Mouse (Mus musculus) kidney, adult 2 months (tissue): ENCODE results near the gene Mbd6. TPM values are rescaled to one million over a fixed set of nuclear protein-coding genes. Genes with fewer than 3 reads are reported as not detected.
A peak's percentile ranks its signal among the peaks of the same experiment; 100 is the strongest.

ENCODE experiments used
- DNase-seq: peaks from one replicate; pipeline ENCODE4 v3.0.0; 2021
- H3K27ac ChIP-seq: fragments of 200-500 bp; 2 replicates; pipeline ENCODE4 v1.5.1; 2012; ENCODE audit warnings: low read depth, low read length, control low read depth, inconsistent platforms; ENCODE audit not compliant: insufficient read depth
- H3K27me3 ChIP-seq: fragments of 200-500 bp; replicated peaks from 2 replicates; pipeline ENCODE4 v1.6.1; 2012; ENCODE audit warnings: mild to moderate bottlenecking, moderate library complexity, low read length, inconsistent platforms; ENCODE audit not compliant: control insufficient read depth, insufficient read depth
- H3K36me3 ChIP-seq: fragments of 200-500 bp; 2 replicates; pipeline ENCODE4 v1.6.1; 2012; ENCODE audit warnings: mild to moderate bottlenecking, moderate library complexity, low read length, inconsistent platforms; ENCODE audit not compliant: control insufficient read depth, insufficient read depth
- H3K4me1 ChIP-seq: fragments of 200-500 bp; 2 replicates; pipeline ENCODE4 v1.6.1; 2011; ENCODE audit warnings: low read length; ENCODE audit not compliant: control insufficient read depth, insufficient read depth
- H3K4me3 ChIP-seq: fragments of 200-500 bp; 2 replicates; pipeline ENCODE4 v1.5.1; 2011; ENCODE audit warnings: mild to moderate bottlenecking, low read depth, low read length, control low read depth; ENCODE audit not compliant: insufficient read depth
- CTCF ChIP-seq: fragments of 200-500 bp; conservative IDR thresholded peaks from 2 replicates; pipeline ENCODE4 v1.5.1; 2011; ENCODE audit warnings: low read depth, mild to moderate bottlenecking, control low read depth, low read length, moderate library complexity, mixed read lengths; ENCODE audit not compliant: insufficient read depth, insufficient read length
- POLR2A ChIP-seq: fragments of 200-500 bp; IDR thresholded peaks from one replicate; pipeline ENCODE4 v1.6.1; 2011; ENCODE audit warnings: low read depth, low read length, control low read depth
- WGBS: fragments of 180-500 bp; shearing (Covaris S2); methylation state at CpG from one replicate; pipeline ENCODE4 v1.1.7; 2018; 5-methylcytosine and 5-hydroxymethylcytosine counted together
- polyA plus RNA-seq: library from polyadenylated mRNA; depleted of rRNA; stranded (reverse); fragments of >200 nt; gene quantifications from 2 replicates; pipeline ENCODE4 v1.2.3, GENCODE M21; 2012

Mbd6 gene
- polyA plus RNA-seq, 1 experiment: 26.8 TPM

DNA sequence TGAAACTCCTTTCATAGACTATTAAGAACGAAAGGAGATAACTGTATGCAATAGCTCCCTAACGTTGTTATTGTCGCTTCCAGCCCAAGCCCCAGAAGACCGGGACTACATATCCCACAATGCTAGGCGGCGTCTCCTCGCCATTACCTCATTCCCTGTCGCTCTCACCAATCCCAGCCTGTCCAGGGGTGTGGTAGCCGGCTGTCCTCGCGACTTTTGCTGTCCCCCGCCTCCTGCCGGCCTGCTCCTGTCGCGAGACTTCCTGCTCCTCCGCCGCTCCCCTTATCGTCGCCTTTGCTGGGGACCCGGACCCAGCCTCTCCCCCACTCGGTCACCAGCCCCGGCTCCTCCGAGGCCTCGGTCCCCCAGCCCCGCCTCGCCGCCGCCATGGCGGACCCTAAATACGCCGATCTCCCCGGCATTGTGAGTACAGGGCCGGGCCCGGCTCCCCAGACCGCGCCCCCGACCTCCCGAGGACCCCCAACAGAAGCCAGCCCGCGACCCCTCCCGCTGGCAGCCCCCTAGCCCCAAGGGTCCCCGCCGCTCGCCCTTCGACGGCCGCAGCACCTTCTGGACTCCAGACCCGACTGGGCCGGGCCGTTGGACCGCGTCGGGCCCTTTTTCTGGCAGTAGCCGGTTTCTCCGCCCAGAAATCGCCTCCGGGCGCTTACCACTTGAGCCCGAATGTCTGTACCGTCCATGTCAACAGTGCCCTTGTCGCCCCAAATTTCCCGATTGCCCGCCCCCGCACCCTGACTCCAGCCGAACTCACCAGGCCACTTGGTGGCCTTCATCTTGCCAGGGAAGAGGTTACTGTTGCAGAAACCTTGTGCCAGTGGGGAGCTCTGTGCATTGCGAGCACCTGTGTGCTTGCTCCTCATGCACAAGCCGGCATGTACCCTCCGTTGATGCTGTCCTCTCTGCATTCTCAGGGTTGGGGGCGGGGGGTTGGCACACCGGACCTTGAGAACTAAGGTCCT lies 22.4 kb downstream of the Mbd6 start, which contains the start of gene Dctn2:
Dctn2 (plus strand) TSS at position 257 of the 980 bp plus-strand sequence.
- peaks cover 5% of the 10 kb centered on the region for H3K4me1 ChIP-seq
- no peaks in the 10 kb centered on the region for H3K36me3 ChIP-seq
- DNase-seq: peak; percentile 98
- WGBS: 1% methylated on average over 69 of the region's 70 CpGs
- peak within 1 kb of the TSS; percentile 78 for H3K27ac ChIP-seq
- TF ChIP-seq CTCF: no peak
- TF ChIP-seq POLR2A: peak; percentile 32
- H3K4me3 ChIP-seq: peak within 1 kb of the TSS; percentile 91
- H3K27me3 ChIP-seq: no peaks in the 10 kb centered on the region

DNA sequence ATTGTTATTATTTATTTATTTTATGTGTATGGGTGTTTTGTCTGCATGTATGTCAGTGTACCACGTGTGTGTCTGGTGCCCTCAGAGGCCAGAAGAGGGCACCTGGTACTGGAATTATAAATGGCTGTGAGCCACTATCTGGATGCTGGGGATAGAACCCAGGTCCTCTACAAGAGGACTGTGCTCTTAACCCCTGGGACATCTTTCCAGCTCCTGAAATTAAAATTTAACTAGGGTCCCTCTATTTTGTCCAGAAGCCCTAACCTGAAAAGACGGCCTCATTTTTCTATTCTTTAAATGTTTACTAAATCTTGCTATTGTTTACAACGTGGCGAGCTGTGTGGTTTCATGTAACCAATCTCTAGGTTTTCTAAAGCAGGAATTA lies 23.1 kb downstream of the Mbd6 start:
- Histone ChIP-seq H3K4me1 (peaks cover 5% of the 10 kb centered on the region), H3K4me3 (no peak overlapping the region), H3K27ac (no peak overlapping the region), H3K27me3 (no peaks in the 10 kb centered on the region), H3K36me3 (no peaks in the 10 kb centered on the region)
- DNase-seq: peak; percentile 43
- WGBS: 24% methylated on average over 4 of the region's 4 CpGs
- TF ChIP-seq POLR2A (no peak), CTCF (peak; percentile 36)

DNA sequence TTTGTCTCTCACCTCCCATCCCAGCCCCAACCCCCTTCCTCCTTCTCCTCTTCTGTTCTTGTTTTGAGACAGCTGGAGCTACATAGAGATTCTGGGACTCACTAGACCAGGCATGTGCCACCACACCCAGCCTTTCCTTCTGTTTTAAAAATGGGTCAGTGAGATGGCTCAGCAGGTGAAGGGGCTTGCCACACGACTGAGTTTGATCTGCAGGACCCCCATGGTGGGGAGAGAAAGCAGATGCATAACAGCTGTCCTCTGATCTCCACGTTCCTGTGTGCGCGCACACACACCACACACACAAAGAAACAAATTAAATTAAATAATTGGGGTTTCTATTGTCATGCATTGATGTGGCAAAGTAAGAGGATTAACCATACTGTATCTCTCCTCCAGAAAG lies 23.8 kb downstream of the Mbd6 start:
- WGBS: 77% methylated on average over 4 of the region's 4 CpGs
- peaks cover 5% of the 10 kb centered on the region for H3K4me1 ChIP-seq
- no peak overlapping the region for H3K4me3 ChIP-seq
- H3K27ac ChIP-seq: no peak overlapping the region
- no peak for DNase-seq
- H3K36me3 ChIP-seq: no peaks in the 10 kb centered on the region
- TF ChIP-seq CTCF: no peak
- TF ChIP-seq POLR2A: no peak
- H3K27me3 ChIP-seq: no peaks in the 10 kb centered on the region

GRCm38 (mm10) chr10:127264336-127264735 lies 24.5 kb downstream of the Mbd6 start:
- WGBS: 82% methylated on average over 8 of the region's 8 CpGs
- Histone ChIP-seq H3K36me3 (no peaks in the 10 kb centered on the region), H3K27me3 (no peaks in the 10 kb centered on the region), H3K27ac (no peak overlapping the region), H3K4me1 (peaks cover 5% of the 10 kb centered on the region), H3K4me3 (no peak overlapping the region)
- DNase-seq: no peak
- TF ChIP-seq CTCF (no peak), POLR2A (no peak)

DNA sequence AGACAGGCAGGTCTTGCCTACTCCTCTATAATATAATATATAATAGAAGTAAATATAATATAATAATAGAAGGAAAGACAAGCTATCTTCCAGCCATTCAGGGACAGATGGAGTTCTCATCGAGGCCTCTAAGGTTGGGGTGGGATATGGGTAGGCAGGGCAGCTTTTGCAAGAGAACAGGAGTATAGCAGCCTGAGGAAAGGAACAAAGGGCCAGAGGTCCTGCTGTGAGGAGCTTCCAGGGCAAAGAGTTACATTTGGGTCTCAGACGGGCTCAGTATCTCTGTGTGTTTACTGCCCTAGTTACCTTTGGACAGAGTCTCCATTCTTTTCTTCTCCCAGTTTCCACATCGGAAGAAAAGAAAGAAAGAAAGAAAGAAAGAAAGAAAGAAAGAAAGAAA lies 25.2 kb downstream of the Mbd6 start:
- TF ChIP-seq POLR2A (no peak), CTCF (no peak)
- Histone ChIP-seq H3K36me3 (no peaks in the 10 kb centered on the region), H3K27me3 (no peaks in the 10 kb centered on the region), H3K4me1 (peaks cover 5% of the 10 kb centered on the region), H3K27ac (no peak overlapping the region), H3K4me3 (no peak overlapping the region)
- no peak for DNase-seq
- 71% methylated on average over 3 of the region's 3 CpGs for WGBS

- Histone ChIP-seq H3K27ac (no peak within 1 kb of the TSS), H3K27me3 (no peaks in the 10 kb centered on the region), H3K36me3 (no peaks in the 10 kb centered on the region), H3K4me1 (peaks cover 5% of the 10 kb centered on the region), H3K4me3 (peak within 1 kb of the TSS; percentile 55)
- no peak for TF ChIP-seq POLR2A
- no peak for TF ChIP-seq CTCF
- 4% methylated on average over 53 of the region's 53 CpGs for WGBS
- DNase-seq: peak; percentile 36
These were observed 26.0 kb downstream of the Mbd6 start, which contains the start of gene Kif5a for GRCm38 (mm10) chr10:127262548-127263398. Gene Kif5a, minus strand, starts transcription at chr10:127263348.
